Mouse (Mus musculus) CH12.LX (cell line): Measurements from ENCODE around the gene Ecel1.

Experiments used
- GABPA ChIP-seq: IDR thresholded peaks from 2 replicates; pipeline ENCODE4 v1.6.1; 2012; ENCODE audit warnings: low read depth, low read length, improper control_type of control experiment, inconsistent platforms; ENCODE audit not compliant: insufficient replicate concordance
- MAX ChIP-seq: IDR thresholded peaks from 2 replicates; pipeline ENCODE4 v1.6.1; 2011; ENCODE audit warnings: low read length, improper control_type of control experiment

- no peak for TF ChIP-seq MAX
- no peak for TF ChIP-seq GABPA
Observed at GRCm38 (mm10) chr1:87164796-87165184, 8.5 kb upstream of the Ecel1 start.
